Comparison of ENCODE assay signal across 8 mouse cellular contexts in the genomic region with DNA sequence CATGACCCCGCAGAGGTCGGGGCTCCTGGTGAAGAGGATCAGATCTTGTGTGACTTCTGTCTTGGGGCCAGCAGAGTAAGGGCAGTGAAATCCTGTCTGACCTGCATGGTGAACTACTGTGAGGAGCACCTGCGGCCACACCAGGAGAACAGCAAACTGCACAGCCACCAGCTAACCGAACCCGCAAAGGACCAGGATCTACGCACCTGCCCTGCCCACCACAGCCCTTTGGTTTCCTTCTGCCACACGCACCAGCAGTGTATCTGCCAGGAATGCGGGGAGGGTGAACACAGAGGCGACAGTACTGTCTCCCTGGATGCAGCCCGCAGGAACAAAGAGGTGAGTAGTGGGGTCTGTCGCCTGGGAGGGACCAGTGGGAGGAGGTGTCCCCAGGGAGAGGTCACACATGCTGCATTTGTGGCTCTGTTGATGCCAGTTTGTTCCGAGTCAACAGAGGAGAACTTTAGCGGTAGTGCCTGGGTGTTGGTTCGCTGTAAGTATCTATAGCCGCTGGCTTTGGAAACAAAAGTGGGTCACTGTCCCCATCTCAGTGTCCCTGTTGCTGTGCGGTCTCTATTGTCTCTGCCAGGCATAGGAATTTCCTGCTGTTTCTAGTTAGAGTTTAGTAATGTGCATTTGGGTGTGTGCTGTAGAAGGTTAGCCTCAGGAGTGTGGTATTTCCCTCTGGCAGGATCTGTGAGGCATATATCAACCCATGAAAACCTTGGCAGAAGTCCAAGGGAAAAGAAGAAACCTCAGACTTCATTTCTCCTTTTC. TPM values are rescaled to one million over a fixed set of nuclear protein-coding genes. Genes with fewer than 3 reads are reported as not detected.
A peak's percentile ranks its signal among the peaks of the same experiment; 100 is the strongest.
DNase-seq lines count a peak whose midpoint lies in the region; ATAC-seq and TF ChIP-seq lines count a peak whose summit lies in the region.

No protein-coding gene starts in this region.

- peak overlapping the region; percentile 47 for H3K4me3 ChIP-seq in hindbrain, embryonic 16.5 days (ENCODE audit: low read length)
- peak overlapping the region; percentile 44 for H3K4me3 ChIP-seq in liver, postnatal 0 days (ENCODE audit: low read depth, low read length)
- H3K4me3 ChIP-seq in neural tube, embryonic 13.5 days: peak overlapping the region; percentile 46

- no peak for TF ChIP-seq EP300 in liver, postnatal 0 days (IDR thresholded peaks at IDR 0.05; ENCODE audit: low read depth)

- H3K4me1 ChIP-seq in hindbrain, embryonic 16.5 days (ENCODE audit: control insufficient read depth, insufficient read depth, low read depth, low read length): peaks cover 8% of the 10 kb centered on the region
- H3K4me1 ChIP-seq in liver, postnatal 0 days (ENCODE audit: insufficient read depth): peaks cover 22% of the 10 kb centered on the region
- peaks cover 29% of the 10 kb centered on the region for H3K4me1 ChIP-seq in neural tube, embryonic 13.5 days (replicated peaks)

- ATAC-seq in hindbrain, embryonic 16.5 days: peak; percentile 61
- peak; percentile 25; the same call in 1 of the 2 replicates for ATAC-seq in liver, postnatal 0 days
- ATAC-seq in neural tube, embryonic 13.5 days (ENCODE audit: low read depth): peak; percentile 66
- ATAC-seq in inflammation-experienced regulatory T-cells, adult 6 months: no peak

- peak overlapping the region; percentile 55; the same call in 1 of the 2 replicates for H3K27ac ChIP-seq in hindbrain, embryonic 16.5 days (ENCODE audit: low read depth, low read length)
- 0 out of 2 replicates have a peak overlapping the region, but pooled peaks have one; percentile 26 for H3K27ac ChIP-seq in liver, postnatal 0 days (ENCODE audit: low read depth)
- peak overlapping the region; percentile 74 for H3K27ac ChIP-seq in neural tube, embryonic 13.5 days (replicated peaks)

- H3K36me3 ChIP-seq in hindbrain, embryonic 16.5 days (ENCODE audit: control insufficient read depth, insufficient read depth, low read length): no peaks in the 10 kb centered on the region
- H3K36me3 ChIP-seq in liver, postnatal 0 days (replicated peaks; ENCODE audit: insufficient read depth, low read length): no peaks in the 10 kb centered on the region
- H3K36me3 ChIP-seq in neural tube, embryonic 13.5 days: no peaks in the 10 kb centered on the region

- H3K9me3 ChIP-seq in hindbrain, embryonic 16.5 days (ENCODE audit: control insufficient read depth, low read length): no peaks in the 10 kb centered on the region
- H3K9me3 ChIP-seq in liver, postnatal 0 days (ENCODE audit: low read length): no peaks in the 10 kb centered on the region
- H3K9me3 ChIP-seq in neural tube, embryonic 13.5 days: no peaks in the 10 kb centered on the region

- peak overlapping the region; percentile 77 for H3K4me2 ChIP-seq in hindbrain, embryonic 16.5 days (ENCODE audit: low read length)
- H3K4me2 ChIP-seq in liver, postnatal 0 days (ENCODE audit: low read depth, low read length): peak overlapping the region; percentile 67
- H3K4me2 ChIP-seq in neural tube, embryonic 13.5 days: peak overlapping the region; percentile 72

- DNase-seq in left cerebral cortex, postnatal 4 days: peak; percentile 12
- no peak for DNase-seq in left cerebral cortex, adult 11 months (ENCODE audit: low spot score)
- peak; percentile 15 to 23 for DNase-seq in adrenal gland, postnatal 36 days
- DNase-seq in forelimb bud, embryonic 11.5 days (ENCODE audit: low read depth, low spot score): peak; percentile 16
- DNase-seq in liver, postnatal 0 days: peak; percentile 40

- no peaks in the 10 kb centered on the region for H3K27me3 ChIP-seq in hindbrain, embryonic 16.5 days (replicated peaks; ENCODE audit: control insufficient read depth, insufficient read depth, low read length)
- H3K27me3 ChIP-seq in liver, postnatal 0 days (ENCODE audit: insufficient read depth, low read length): no peaks in the 10 kb centered on the region
- no peaks in the 10 kb centered on the region; the same call in 1 of the 2 replicates for H3K27me3 ChIP-seq in neural tube, embryonic 13.5 days

- WGBS in hindbrain, embryonic 16.5 days: 11% methylated on average over 16 of the region's 16 CpGs
- 4% methylated on average over 16 of the region's 16 CpGs for WGBS in liver, postnatal 0 days (ENCODE audit: insufficient replicate concordance)
- WGBS in neural tube, embryonic 13.5 days: 16% methylated on average over 16 of the region's 16 CpGs

- intact Hi-C loops in left cerebral cortex, postnatal 4 days (cut with DNase I): no loop called here

- peak overlapping the region; percentile 62 for H3K9ac ChIP-seq in hindbrain, embryonic 16.5 days (ENCODE audit: low read depth, low read length)
- H3K9ac ChIP-seq in liver, postnatal 0 days (replicated peaks): 0 out of 2 replicates have a peak overlapping the region, but pooled peaks have one; percentile 17
- H3K9ac ChIP-seq in neural tube, embryonic 13.5 days: peak overlapping the region; percentile 68

- no peak for TF ChIP-seq CTCF in liver, postnatal 0 days (IDR thresholded peaks at IDR 0.05; ENCODE audit: low read depth)

RNA-seq across cellular contexts. Expression of a gene that starts 0.8 kb away (rescaled TPM):
- total RNA-seq in left cerebral cortex, postnatal 4 days (2021): 10 to 100 TPM; 10.8 to 10.9 TPM
- total RNA-seq in adrenal gland, postnatal 36 days (2021): 1 to 10 TPM; 5.8 to 6.6 TPM
- 8.0 and 8.4 TPM in 2 replicates for polyA plus RNA-seq in hindbrain, embryonic 16.5 days (2015; fragmentation: Nextera tagmentation; extraction: Ambion mirVana)
- polyA plus RNA-seq in liver, postnatal 0 days (2015; fragmentation: Nextera tagmentation; extraction: Ambion mirVana): 0.85 and 0.91 TPM in 2 replicates
- polyA plus RNA-seq in neural tube, embryonic 13.5 days (2015; fragmentation: Nextera tagmentation; extraction: Ambion mirVana): 9.6 and 10.2 TPM in 2 replicates
- polyA plus RNA-seq in inflammation-experienced regulatory T-cells, adult 6 months (2017; shearing (Covaris generic)): 10 to 100 TPM in 1 of 3 experiments, 1 to 10 TPM in 2; 6.4 to 14.6 (median 8.6) TPM

RNA-seq across cellular contexts. Expression of a gene that starts 26.0 kb away (rescaled TPM):
- total RNA-seq in left cerebral cortex, postnatal 4 days (2021): under 1 TPM; 0.89 to 0.96 TPM
- under 1 TPM; 0.72 to 0.83 TPM for total RNA-seq in adrenal gland, postnatal 36 days (2021)
- 0.34 and 0.55 TPM in 2 replicates for polyA plus RNA-seq in hindbrain, embryonic 16.5 days (2015; fragmentation: Nextera tagmentation; extraction: Ambion mirVana)
- 0.13 and 0.20 TPM in 2 replicates for polyA plus RNA-seq in liver, postnatal 0 days (2015; fragmentation: Nextera tagmentation; extraction: Ambion mirVana)
- polyA plus RNA-seq in neural tube, embryonic 13.5 days (2015; fragmentation: Nextera tagmentation; extraction: Ambion mirVana): 0.39 and 0.52 TPM in 2 replicates
- 10 to 100 TPM in 2 of 3 experiments, 1 to 10 TPM in 1; 1.5 to 20.2 (median 15.8) TPM for polyA plus RNA-seq in inflammation-experienced regulatory T-cells, adult 6 months (2017; shearing (Covaris generic))

RNA-seq across cellular contexts. Expression of a gene that starts 31.6 kb away (rescaled TPM):
- total RNA-seq in left cerebral cortex, postnatal 4 days (2021): 10 to 100 TPM; 29.7 to 32.4 TPM
- 1 to 10 TPM; 1.8 to 2.3 TPM for total RNA-seq in adrenal gland, postnatal 36 days (2021)
- 25.7 and 29.6 TPM in 2 replicates for polyA plus RNA-seq in hindbrain, embryonic 16.5 days (2015; fragmentation: Nextera tagmentation; extraction: Ambion mirVana)
- polyA plus RNA-seq in liver, postnatal 0 days (2015; fragmentation: Nextera tagmentation; extraction: Ambion mirVana): 0.39 and 0.69 TPM in 2 replicates
- polyA plus RNA-seq in neural tube, embryonic 13.5 days (2015; fragmentation: Nextera tagmentation; extraction: Ambion mirVana): 30.2 and 34.5 TPM in 2 replicates
- polyA plus RNA-seq in inflammation-experienced regulatory T-cells, adult 6 months (2017; shearing (Covaris generic)): 1 to 10 TPM in 2 of 3 experiments, under 1 TPM in 1; 0.48 to 7.7 (median 6.0) TPM

RNA-seq across cellular contexts. Expression of a gene that starts 58.4 kb away (rescaled TPM):
- total RNA-seq in left cerebral cortex, postnatal 4 days (2021): 10 to 100 TPM; 19.6 to 22.0 TPM
- 10 to 100 TPM; 50.8 to 56.2 TPM for total RNA-seq in adrenal gland, postnatal 36 days (2021)
- 59.0 and 60.3 TPM in 2 replicates for polyA plus RNA-seq in hindbrain, embryonic 16.5 days (2015; fragmentation: Nextera tagmentation; extraction: Ambion mirVana)
- 29.1 and 29.4 TPM in 2 replicates for polyA plus RNA-seq in liver, postnatal 0 days (2015; fragmentation: Nextera tagmentation; extraction: Ambion mirVana)
- 46.9 and 58.4 TPM in 2 replicates for polyA plus RNA-seq in neural tube, embryonic 13.5 days (2015; fragmentation: Nextera tagmentation; extraction: Ambion mirVana)
- 10 to 100 TPM; 57.5 to 81.6 (median 63.6) TPM for polyA plus RNA-seq in inflammation-experienced regulatory T-cells, adult 6 months (2017; shearing (Covaris generic))

Comparison
In these comparisons a context has a peak if more than half of its experiments do, and no peak if none do; other contexts are left out.
1. H3K9ac ChIP-seq: peak in every context shown above with its lines; median percentile 68 in neural tube, embryonic 13.5 days; 62 in hindbrain, embryonic 16.5 days; 17 in liver, postnatal 0 days.